Mouse (Mus musculus) right cerebral cortex, postnatal 10 days (tissue): ENCODE measurements around the gene Alad.
A peak's percentile ranks its signal among the peaks of the same experiment; 100 is the strongest.

ENCODE experiments used
- DNase-seq, 2 experiments: peaks; one replicate each; pipeline ENCODE4 v3.0.0; 2021; ENCODE audit warnings: low spot score in 2 of 2

Alad gene

GRCm38 (mm10) chr4:62519849-62520233, at the start of gene Alad:
Gene Alad, minus strand, starts transcription at chr4:62519918.
- DNase-seq, result peak; percentile 86 to 88

GRCm38 (mm10) chr4:62568359-62568758, 48.6 kb upstream of the Alad start:
- DNase-seq, result no peak

GRCm38 (mm10) chr4:62567696-62568095, 48.0 kb upstream of the Alad start:
- no peak for DNase-seq

GRCm38 (mm10) chr4:62566530-62566929, 46.8 kb upstream of the Alad start:
- no peak for DNase-seq

GRCm38 (mm10) chr4:62562006-62562405, 42.3 kb upstream of the Alad start:
- DNase-seq, result no peak

- DNase-seq, result no peak
Observed at GRCm38 (mm10) chr4:62561630-62562001, 41.9 kb upstream of the Alad start.

- DNase-seq, result peak; percentile 82 to 87
Observed at GRCm38 (mm10) chr4:62560963-62561629, 41.4 kb upstream of the Alad start.

- no peak for DNase-seq
Observed at GRCm38 (mm10) chr4:62559797-62560329, 40.1 kb upstream of the Alad start, which contains the start of gene Rgs3. Gene Rgs3, plus strand, starts transcription at chr4:62559847.

- DNase-seq, result no peak
Observed at GRCm38 (mm10) chr4:62557436-62557835, 37.7 kb upstream of the Alad start.

- no peak for DNase-seq
Observed at GRCm38 (mm10) chr4:62551966-62552365, 32.2 kb upstream of the Alad start.

GRCm38 (mm10) chr4:62544801-62545200, 25.1 kb upstream of the Alad start:
- DNase-seq, result no peak

GRCm38 (mm10) chr4:62543782-62544181, 24.1 kb upstream of the Alad start:
- no peak for DNase-seq

GRCm38 (mm10) chr4:62541802-62542201, 22.1 kb upstream of the Alad start:
- peak in 1 of 2 experiments; percentile 38 for DNase-seq

- DNase-seq, result no peak
Observed at GRCm38 (mm10) chr4:62533729-62534128, 14.0 kb upstream of the Alad start.

- no peak for DNase-seq
Observed at GRCm38 (mm10) chr4:62527655-62528054, 7.9 kb upstream of the Alad start.

GRCm38 (mm10) chr4:62526256-62526655, 6.5 kb upstream of the Alad start:
- DNase-seq, result no peak

GRCm38 (mm10) chr4:62525489-62525811, 5.7 kb upstream of the Alad start:
- no peak for DNase-seq

GRCm38 (mm10) chr4:62524651-62525488, 5.2 kb upstream of the Alad start, which contains the start of the genes Pole3 and 4933430I17Rik:
Gene Pole3, minus strand, starts transcription at chr4:62525068.
Gene 4933430I17Rik, plus strand, starts transcription at chr4:62525369.
- peak; percentile 98 for DNase-seq

- DNase-seq, result no peak
Observed at GRCm38 (mm10) chr4:62520892-62521400, 1.2 kb upstream of the Alad start.

- no peak for DNase-seq
Observed at GRCm38 (mm10) chr4:62519122-62519848, 433 bp downstream of the Alad start.

GRCm38 (mm10) chr4:62518416-62519121, 1.1 kb downstream of the Alad start:
- no peak for DNase-seq
